Mouse (Mus musculus) bone marrow, adult 2 months (tissue): ENCODE measurements around the gene Satb1. TPM values are rescaled to one million over a fixed set of nuclear protein-coding genes. Genes with fewer than 3 reads are reported as not detected.

Source experiments
- H3K27ac ChIP-seq: fragments of 200-500 bp; 2 replicates; pipeline ENCODE4 v1.5.1; 2012; ENCODE audit warnings: low read depth, mild to moderate bottlenecking, control low read depth, inconsistent platforms, low read length; ENCODE audit not compliant: control insufficient read depth, poor library complexity, insufficient read depth
- H3K4me1 ChIP-seq: fragments of 200-500 bp; 2 replicates; pipeline ENCODE4 v1.6.1; 2011; ENCODE audit warnings: low read length; ENCODE audit not compliant: control insufficient read depth, insufficient read depth
- H3K4me3 ChIP-seq: fragments of 200-500 bp; replicated peaks from 2 replicates; pipeline ENCODE3; 2011; ENCODE audit warnings: mild to moderate bottlenecking, low read depth, low read length, control low read depth; ENCODE audit not compliant: control insufficient read depth
- CTCF ChIP-seq: fragments of 200-500 bp; IDR thresholded peaks from 2 replicates; pipeline ENCODE4 v1.5.1; 2011; ENCODE audit warnings: low read length, control low read depth; ENCODE audit not compliant: control insufficient read depth, insufficient read depth
- POLR2A ChIP-seq: fragments of 200-500 bp; IDR thresholded peaks from 2 replicates; pipeline ENCODE4 v1.6.1; 2011; ENCODE audit warnings: low read depth, mild to moderate bottlenecking, control low read depth, low read length, borderline replicate concordance; ENCODE audit not compliant: control insufficient read depth
- WGBS: fragments of 180-500 bp; shearing (Covaris S2); methylation state at CpG from one replicate; pipeline ENCODE4 v1.1.7; 2018; 5-methylcytosine and 5-hydroxymethylcytosine counted together
- polyA plus RNA-seq: library from polyadenylated mRNA; stranded (reverse); fragments of >200 nt; gene quantifications from 2 replicates; pipeline ENCODE4 v1.2.4, GENCODE M21; 2011; ENCODE audit warnings: low replicate concordance; ENCODE audit not compliant: missing spikeins, insufficient read depth, insufficient read length

Satb1 gene
- polyA plus RNA-seq, 1 experiment, result 17.5 TPM

DNA sequence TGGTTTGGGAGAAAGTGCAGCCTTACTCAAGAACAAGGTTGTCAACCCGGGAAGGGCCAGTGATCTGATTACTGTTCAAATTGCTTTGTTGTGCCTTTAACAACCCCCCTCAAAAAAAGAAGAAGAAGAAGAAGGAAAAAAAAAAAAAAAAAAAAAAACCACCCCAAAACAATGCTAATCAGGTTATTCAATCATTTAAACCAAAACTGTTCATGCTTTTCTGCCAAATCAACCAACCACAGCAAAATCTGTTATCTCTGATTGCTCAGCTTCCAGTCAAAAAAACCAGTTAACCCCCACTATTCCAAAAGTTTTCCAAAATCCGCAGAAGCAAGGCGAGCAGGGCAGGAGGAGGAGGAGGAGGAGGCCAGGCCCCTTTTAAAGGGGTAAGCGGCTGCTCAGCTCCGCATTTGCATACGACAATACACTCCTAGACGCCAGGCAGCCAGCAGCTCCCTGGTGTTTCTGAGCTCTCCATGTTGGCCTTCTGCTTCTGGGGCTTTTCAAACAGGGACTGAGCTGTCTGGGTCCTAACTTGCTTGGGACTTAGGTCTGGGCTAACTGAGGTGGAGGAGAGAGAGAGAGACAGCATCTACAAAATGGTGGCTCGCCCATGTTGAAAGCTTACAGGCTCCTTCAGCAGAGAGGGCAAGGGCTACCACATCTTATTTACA is 42.6 kb downstream of the Satb1 start:
- WGBS, result 56% methylated on average over 8 of the region's 8 CpGs
- TF ChIP-seq POLR2A (no peak), CTCF (no peak)
- Histone ChIP-seq H3K27ac (no peak overlapping the region; the same call in 1 of the 2 replicates), H3K4me1 (no peaks in the 10 kb centered on the region; the same call in 1 of the 2 replicates), H3K4me3 (no peak overlapping the region)

DNA sequence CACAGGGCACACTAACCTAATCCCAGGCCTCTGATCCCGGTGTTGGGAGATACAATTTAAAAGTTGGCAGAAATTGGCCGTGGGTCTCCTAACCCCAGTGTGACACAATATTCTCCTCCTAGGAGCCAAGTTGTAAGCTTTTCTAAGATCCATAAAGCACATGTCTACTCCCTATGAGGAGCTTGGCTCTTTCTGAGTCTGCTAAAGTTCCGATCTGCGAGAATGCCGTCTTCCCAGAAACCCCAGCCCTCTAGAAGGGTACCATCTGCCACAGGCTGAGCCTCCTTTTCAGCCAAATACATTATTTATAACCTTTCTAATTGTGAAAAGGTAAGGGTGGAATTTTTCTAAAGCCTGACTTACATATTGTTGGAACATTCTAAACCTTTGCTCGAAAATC is 43.3 kb downstream of the Satb1 start:
- WGBS, result 76% methylated on average over 6 of the region's 6 CpGs
- no peak for TF ChIP-seq CTCF
- no peak for TF ChIP-seq POLR2A

DNA sequence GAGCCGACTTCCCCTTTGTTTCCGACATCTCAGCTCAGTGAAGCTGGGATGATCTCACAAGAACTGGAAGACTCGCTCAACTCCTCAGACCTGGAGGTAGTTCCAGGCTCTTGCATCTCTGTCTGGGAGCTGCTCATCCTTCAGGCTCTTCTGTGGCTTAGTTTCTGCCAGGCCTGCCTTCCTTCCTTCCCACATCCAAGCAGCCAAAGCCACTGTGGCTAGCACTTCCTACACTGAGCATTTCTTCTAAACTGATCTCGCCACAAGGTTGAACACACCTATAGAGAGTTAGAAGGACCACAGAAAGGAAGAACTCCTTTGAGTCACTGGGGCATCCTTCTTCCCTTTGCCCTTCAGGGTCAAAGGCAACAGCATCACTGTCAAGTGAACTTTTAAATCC is 44.0 kb downstream of the Satb1 start:
- WGBS, result 61% methylated on average over 4 of the region's 4 CpGs
- TF ChIP-seq CTCF (no peak), POLR2A (no peak)
- H3K4me1 ChIP-seq, result no peaks in the 10 kb centered on the region; the same call in 1 of the 2 replicates
- no peak overlapping the region for H3K4me3 ChIP-seq
- no peak overlapping the region for H3K27ac ChIP-seq

More for the DNA sequence above, 43.3 kb downstream of the Satb1 start:
- H3K4me1 ChIP-seq, result no peaks in the 10 kb centered on the region; the same call in 1 of the 2 replicates
- no peak overlapping the region for H3K4me3 ChIP-seq
- no peak overlapping the region for H3K27ac ChIP-seq

DNA sequence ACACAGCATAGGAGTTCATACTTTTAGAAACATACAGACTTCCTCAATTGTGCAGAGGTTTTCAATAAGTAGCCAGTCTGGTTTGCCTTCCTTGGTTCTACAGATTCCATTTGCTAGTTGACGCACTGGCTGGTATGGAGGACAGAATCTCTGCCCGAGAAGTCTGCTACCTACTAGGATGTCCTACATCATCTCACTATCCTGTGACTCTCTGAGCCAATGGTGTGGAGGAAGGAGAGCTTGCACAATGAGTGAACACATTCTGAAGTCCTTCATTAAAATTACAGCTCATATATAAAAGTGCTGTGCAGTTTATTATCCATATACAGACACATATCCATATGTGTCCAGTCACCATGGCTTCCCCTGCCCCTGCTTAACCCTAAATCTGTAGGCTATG is 45.1 kb downstream of the Satb1 start:
- no peak overlapping the region for H3K27ac ChIP-seq
- TF ChIP-seq POLR2A (no peak), CTCF (no peak)
- H3K4me3 ChIP-seq, result no peak overlapping the region
- peaks cover 3% of the 10 kb centered on the region for H3K4me1 ChIP-seq
- 37% methylated on average over 2 of the region's 2 CpGs for WGBS

DNA sequence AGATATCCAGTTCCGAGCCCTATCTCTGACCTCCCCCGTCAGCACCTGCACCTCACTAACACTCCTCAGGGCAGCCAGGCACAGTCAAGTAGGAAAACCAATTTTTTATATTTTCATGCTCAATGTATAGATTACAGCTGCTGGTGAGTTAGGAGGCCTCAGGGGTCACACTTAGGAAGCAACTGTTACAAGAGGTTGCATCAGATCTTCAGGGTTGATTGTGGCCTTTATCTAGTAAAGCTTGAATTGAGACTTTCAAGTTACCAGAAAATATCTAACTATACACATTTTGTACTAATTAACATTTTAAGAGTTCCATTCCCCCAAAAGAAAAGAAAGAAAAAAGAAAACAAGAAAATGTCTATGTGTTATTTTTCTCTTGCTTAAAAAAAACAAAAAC is 47.0 kb downstream of the Satb1 start:
- no peak overlapping the region for H3K4me3 ChIP-seq
- TF ChIP-seq CTCF (no peak), POLR2A (no peak)
- H3K27ac ChIP-seq, result no peak overlapping the region
- WGBS, result 78% methylated on average over 2 of the region's 2 CpGs
- peaks cover 3% of the 10 kb centered on the region for H3K4me1 ChIP-seq

DNA sequence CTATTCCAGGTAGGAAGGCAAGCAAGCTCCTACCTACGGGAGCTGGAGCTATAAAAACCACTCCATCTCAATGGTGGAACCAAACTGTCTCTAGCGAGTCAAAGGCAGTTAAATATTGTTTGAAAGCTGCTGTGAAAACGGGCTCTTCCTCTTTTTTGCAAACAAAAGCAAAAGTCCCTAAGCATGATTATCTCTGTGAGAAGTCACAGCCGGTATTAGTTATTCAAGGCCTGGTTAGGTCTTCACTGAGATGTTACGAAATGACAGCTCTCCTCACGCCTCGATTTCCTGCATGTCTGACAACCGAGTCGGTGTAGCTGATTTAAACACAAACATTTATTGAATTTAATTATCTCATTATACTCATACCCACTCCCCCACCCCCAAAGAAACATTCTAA is 48.2 kb downstream of the Satb1 start:
- Histone ChIP-seq H3K4me3 (no peak overlapping the region), H3K27ac (no peak overlapping the region; the same call in 1 of the 2 replicates), H3K4me1 (peaks cover 3% of the 10 kb centered on the region)
- TF ChIP-seq POLR2A (no peak), CTCF (no peak)
- WGBS, result 10% methylated on average over 9 of the region's 9 CpGs

DNA sequence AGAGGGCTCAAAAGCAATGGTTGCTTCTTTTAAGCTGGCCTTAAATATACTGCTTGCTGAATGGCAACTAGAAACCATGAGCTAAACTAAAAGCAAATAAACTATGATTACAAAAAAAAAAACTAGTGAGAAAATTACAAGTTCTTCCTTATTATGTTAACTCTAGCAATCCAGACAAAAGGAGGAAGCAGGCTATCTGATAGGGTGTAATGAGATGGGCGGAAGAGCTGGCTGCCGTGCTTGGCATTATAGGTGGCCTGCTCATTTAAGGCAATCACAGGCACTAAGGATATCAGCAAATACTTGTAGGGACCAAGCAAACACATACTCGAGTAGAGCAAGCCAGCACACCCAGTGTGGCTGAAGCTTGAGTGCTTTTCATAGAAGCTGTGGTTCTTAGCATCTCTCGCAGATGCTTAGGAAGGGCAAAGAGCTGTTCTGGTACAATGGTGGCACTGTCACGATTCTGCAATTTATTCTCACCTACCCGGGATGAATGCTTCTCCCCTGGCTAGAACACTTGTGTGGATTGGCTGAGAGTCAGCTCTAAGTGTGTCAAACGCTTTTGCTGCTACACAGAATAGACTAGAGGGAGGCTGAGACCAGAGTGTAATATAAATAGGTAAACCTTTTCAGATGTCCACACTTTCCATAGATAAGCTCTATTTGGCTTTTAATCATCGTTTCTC is 49.4 kb downstream of the Satb1 start:
- H3K27ac ChIP-seq, result no peak overlapping the region
- H3K4me3 ChIP-seq, result no peak overlapping the region
- 71% methylated on average over 8 of the region's 8 CpGs for WGBS
- H3K4me1 ChIP-seq, result peaks cover 3% of the 10 kb centered on the region
- no peak for TF ChIP-seq POLR2A
- TF ChIP-seq CTCF, result no peak

DNA sequence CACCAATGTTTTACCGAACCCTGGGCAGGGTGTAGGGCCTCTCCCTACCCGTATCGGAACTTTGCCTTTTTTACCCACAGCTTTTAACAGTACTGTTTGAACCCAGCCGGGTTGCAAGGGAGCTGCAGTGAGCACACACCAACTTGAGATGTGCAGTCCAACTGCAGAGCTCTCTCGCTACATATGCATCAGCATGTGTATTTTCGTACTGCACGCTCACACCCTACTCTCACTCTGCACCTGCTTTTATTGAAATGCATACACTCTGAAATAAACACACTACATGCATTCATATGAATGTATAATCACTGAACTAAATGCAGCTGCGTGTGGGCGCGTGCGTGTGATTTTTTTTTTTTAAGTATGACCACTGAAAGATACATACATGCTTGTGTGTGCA is 53.1 kb downstream of the Satb1 start:
- peaks cover 3% of the 10 kb centered on the region for H3K4me1 ChIP-seq
- WGBS, result 90% methylated on average over 11 of the region's 11 CpGs
- no peak overlapping the region for H3K27ac ChIP-seq
- TF ChIP-seq CTCF (no peak), POLR2A (no peak)
- no peak overlapping the region for H3K4me3 ChIP-seq
